Mouse (Mus musculus): ENCODE data around the gene Fgfr1op2. TPM values are rescaled to one million over a fixed set of nuclear protein-coding genes. Genes with fewer than 3 reads are reported as not detected.
A peak's percentile ranks its signal among the peaks of the same experiment; 100 is the strongest.

The Fgfr1op2 gene
- polyA plus RNA-seq (2015; fragmentation: Nextera tagmentation; extraction: Ambion mirVana) = 83.7 and 84.5 TPM in 2 replicates

DNA sequence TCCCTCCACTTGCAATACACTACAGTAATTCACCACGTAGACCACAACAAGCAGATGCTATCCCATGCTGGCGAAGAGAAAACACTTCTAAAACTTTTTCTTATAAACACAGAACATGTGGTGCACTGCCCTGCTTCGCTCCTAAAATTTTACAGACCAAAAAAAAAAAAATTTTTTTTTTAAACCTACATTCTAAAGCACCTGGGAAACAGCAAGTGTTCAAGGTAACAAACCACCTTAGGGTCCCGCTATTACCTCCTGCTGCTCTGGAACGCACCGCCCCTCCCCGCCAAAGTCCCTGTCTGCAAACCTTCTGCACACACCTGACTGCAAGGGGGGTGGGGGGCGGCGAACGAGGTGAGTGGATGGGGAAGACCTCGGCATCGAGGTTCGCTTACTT is at the start of gene Fgfr1op2:
TSS of gene Fgfr1op2 (plus strand) at position 301 of the 400 bp plus-strand sequence.
- no peak for ATAC-seq (ENCODE audit: low read depth)
- H3K4me3 ChIP-seq (ENCODE audit: low read depth, low read length) = peak within 1 kb of the TSS; percentile 96
- no peaks in the 10 kb centered on the region for H3K9me3 ChIP-seq (replicated peaks; ENCODE audit: control insufficient read depth, low read length)
- no peaks in the 10 kb centered on the region; the same call in 1 of the 2 replicates for H3K36me3 ChIP-seq (ENCODE audit: control insufficient read depth, insufficient read depth)
- H3K4me2 ChIP-seq (ENCODE audit: low read depth, low read length) = peak within 1 kb of the TSS; percentile 84
- H3K9ac ChIP-seq (ENCODE audit: low read depth, low read length) = peak within 1 kb of the TSS; percentile 100
- no peaks in the 10 kb centered on the region for H3K27me3 ChIP-seq (ENCODE audit: control insufficient read depth, insufficient read depth, low read depth, low read length)
- 0% methylated on average over 13 of the region's 13 CpGs for WGBS (ENCODE audit: insufficient replicate concordance)
- peak within 1 kb of the TSS; percentile 100 for H3K27ac ChIP-seq (ENCODE audit: low read length)
- H3K4me1 ChIP-seq (ENCODE audit: control insufficient read depth, low read depth, low read length) = peaks cover 17% of the 10 kb centered on the region

DNA sequence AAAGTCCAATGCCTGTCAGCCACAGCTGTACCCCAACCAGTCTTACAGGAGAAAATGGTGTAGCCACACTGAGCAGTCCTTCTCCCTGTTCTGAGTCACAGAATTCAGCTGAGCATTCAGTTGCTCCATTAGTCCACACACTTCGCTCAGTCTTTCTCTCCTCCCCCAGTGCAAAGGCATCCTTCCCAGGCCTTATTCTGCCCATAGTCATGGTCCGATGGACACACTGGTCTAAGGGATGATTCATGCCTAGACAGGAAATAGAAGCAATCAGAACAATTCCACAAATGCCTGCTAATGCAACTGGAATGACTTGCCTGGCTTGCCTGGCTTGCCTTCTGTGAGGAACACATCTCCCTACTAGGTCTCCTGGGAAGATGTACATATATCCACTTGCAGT is 49.5 kb upstream of the Fgfr1op2 start:
- H3K27ac ChIP-seq (ENCODE audit: low read length) = no peak overlapping the region
- H3K4me2 ChIP-seq (ENCODE audit: low read depth, low read length) = no peak overlapping the region
- H3K27me3 ChIP-seq (ENCODE audit: control insufficient read depth, insufficient read depth, low read depth, low read length) = no peaks in the 10 kb centered on the region
- H3K9me3 ChIP-seq (replicated peaks; ENCODE audit: control insufficient read depth, low read length) = no peaks in the 10 kb centered on the region
- no peaks in the 10 kb centered on the region for H3K36me3 ChIP-seq (ENCODE audit: control insufficient read depth, insufficient read depth)
- 59% methylated on average over 2 of the region's 2 CpGs for WGBS (ENCODE audit: insufficient replicate concordance)
- H3K4me3 ChIP-seq (ENCODE audit: low read depth, low read length) = no peak overlapping the region
- ATAC-seq (ENCODE audit: low read depth) = no peak
- H3K9ac ChIP-seq (ENCODE audit: low read depth, low read length) = no peak overlapping the region
- no peaks in the 10 kb centered on the region for H3K4me1 ChIP-seq (ENCODE audit: control insufficient read depth, low read depth, low read length)

DNA sequence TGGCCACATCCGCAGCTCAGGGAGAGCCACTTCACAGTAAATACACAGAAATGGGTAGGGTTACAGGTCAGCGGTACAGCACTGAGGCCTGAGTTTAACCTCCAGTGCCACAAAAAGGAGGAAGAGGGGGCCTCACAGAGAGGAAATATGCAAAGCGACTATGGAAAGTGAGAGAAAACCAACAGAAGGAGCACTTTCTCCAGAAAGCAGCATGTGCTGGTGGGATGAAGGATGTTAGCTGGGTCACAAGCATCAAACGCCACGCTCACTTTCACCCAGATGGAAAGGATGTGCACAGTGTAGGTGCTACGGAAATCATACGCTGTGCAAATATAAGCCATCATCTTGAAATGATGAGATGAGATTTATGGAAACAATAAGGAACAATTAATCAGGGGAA is 46.6 kb upstream of the Fgfr1op2 start:
- ATAC-seq (ENCODE audit: low read depth) = 0 out of 2 replicates have a peak, but pooled peaks have one; percentile 9

DNA sequence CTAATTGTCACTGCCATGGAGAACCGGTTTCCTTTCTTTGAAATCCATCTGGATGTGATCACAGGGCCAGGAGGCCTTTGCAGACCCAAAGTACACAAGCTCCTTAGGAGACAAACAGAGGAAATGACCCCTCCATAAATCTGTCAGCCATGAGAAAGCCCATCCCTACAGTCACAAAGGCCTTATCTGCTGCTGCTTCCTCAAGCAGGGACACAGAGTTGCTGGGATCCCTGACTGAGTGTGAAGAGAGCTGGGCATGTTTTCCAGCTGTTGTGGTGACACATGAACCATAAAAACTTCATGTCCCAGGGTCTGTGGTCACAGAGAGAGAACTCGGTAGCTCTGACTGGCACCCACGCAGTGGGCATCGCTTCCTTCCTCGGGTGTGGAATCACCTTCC is 46.2 kb upstream of the Fgfr1op2 start:
- H3K27me3 ChIP-seq (ENCODE audit: control insufficient read depth, insufficient read depth, low read depth, low read length) = no peaks in the 10 kb centered on the region
- peak; percentile 32; the same call in 1 of the 2 replicates for ATAC-seq (ENCODE audit: low read depth)
- no peaks in the 10 kb centered on the region for H3K9me3 ChIP-seq (replicated peaks; ENCODE audit: control insufficient read depth, low read length)
- no peak overlapping the region for H3K27ac ChIP-seq (ENCODE audit: low read length)
- no peaks in the 10 kb centered on the region for H3K36me3 ChIP-seq (ENCODE audit: control insufficient read depth, insufficient read depth)
- H3K4me2 ChIP-seq (ENCODE audit: low read depth, low read length) = no peak overlapping the region
- H3K4me3 ChIP-seq (ENCODE audit: low read depth, low read length) = no peak overlapping the region
- 38% methylated on average over 5 of the region's 5 CpGs for WGBS (ENCODE audit: insufficient replicate concordance)
- H3K4me1 ChIP-seq (ENCODE audit: control insufficient read depth, low read depth, low read length) = no peaks in the 10 kb centered on the region
- no peak overlapping the region for H3K9ac ChIP-seq (ENCODE audit: low read depth, low read length)

More for the DNA sequence above, 46.6 kb upstream of the Fgfr1op2 start:
- no peaks in the 10 kb centered on the region for H3K27me3 ChIP-seq (ENCODE audit: control insufficient read depth, insufficient read depth, low read depth, low read length)
- H3K9me3 ChIP-seq (replicated peaks; ENCODE audit: control insufficient read depth, low read length) = no peaks in the 10 kb centered on the region
- H3K4me1 ChIP-seq (ENCODE audit: control insufficient read depth, low read depth, low read length) = no peaks in the 10 kb centered on the region
- H3K4me3 ChIP-seq (ENCODE audit: low read depth, low read length) = no peak overlapping the region
- no peak overlapping the region for H3K27ac ChIP-seq (ENCODE audit: low read length)
- H3K9ac ChIP-seq (ENCODE audit: low read depth, low read length) = no peak overlapping the region
- no peaks in the 10 kb centered on the region for H3K36me3 ChIP-seq (ENCODE audit: control insufficient read depth, insufficient read depth)
- 40% methylated on average over 7 of the region's 7 CpGs for WGBS (ENCODE audit: insufficient replicate concordance)
- no peak overlapping the region for H3K4me2 ChIP-seq (ENCODE audit: low read depth, low read length)

DNA sequence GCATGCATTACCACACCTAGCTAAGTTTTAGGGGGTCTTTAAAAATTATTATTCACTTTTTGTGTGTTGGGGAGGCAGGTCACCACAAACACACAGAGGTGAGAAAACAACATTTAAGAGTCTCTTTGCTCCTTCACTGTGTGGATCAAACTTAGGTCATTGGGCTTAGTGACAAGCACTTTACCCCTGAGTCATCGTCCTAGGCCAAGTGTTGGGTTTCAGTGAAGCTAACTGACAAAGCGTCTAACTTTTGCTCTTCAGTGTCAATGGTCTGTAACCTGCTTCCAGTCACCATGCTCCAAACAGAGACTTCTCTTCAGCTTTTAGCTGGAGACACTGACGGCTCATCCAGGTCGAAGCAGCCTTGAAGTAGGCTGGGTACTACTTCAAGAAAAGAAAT is 43.9 kb upstream of the Fgfr1op2 start:
- Histone ChIP-seq H3K4me2 (ENCODE audit: low read depth, low read length) (no peak overlapping the region), H3K36me3 (ENCODE audit: control insufficient read depth, insufficient read depth) (no peaks in the 10 kb centered on the region), H3K4me3 (ENCODE audit: low read depth, low read length) (no peak overlapping the region), H3K4me1 (ENCODE audit: control insufficient read depth, low read depth, low read length) (no peaks in the 10 kb centered on the region), H3K27me3 (ENCODE audit: control insufficient read depth, insufficient read depth, low read depth, low read length) (no peaks in the 10 kb centered on the region), H3K9ac (ENCODE audit: low read depth, low read length) (no peak overlapping the region), H3K27ac (ENCODE audit: low read length) (no peak overlapping the region), H3K9me3 (replicated peaks; ENCODE audit: control insufficient read depth, low read length) (no peaks in the 10 kb centered on the region)
- no peak for ATAC-seq (ENCODE audit: low read depth)
- WGBS (ENCODE audit: insufficient replicate concordance) = 61% methylated on average over 4 of the region's 4 CpGs

DNA sequence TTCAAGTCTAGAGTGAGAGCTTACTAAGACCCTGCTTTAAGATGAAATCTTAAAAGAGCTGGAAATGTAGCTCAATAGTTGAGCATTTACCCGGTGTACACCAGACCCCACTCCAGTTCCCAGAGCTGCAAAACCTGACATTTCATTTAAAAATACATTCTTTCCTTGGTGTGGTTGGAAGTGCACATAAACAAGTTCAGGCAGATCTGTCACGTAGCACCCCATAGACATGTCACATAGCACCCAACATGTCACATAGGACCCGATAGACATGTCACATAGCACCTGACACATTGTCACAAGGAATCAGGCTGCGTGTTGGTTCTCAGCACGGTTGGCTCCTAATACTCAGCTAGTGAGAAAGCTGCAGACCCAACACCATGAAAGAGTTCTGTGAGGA is 41.5 kb upstream of the Fgfr1op2 start:
- Histone ChIP-seq H3K27me3 (ENCODE audit: control insufficient read depth, insufficient read depth, low read depth, low read length) (no peaks in the 10 kb centered on the region), H3K4me1 (ENCODE audit: control insufficient read depth, low read depth, low read length) (no peaks in the 10 kb centered on the region), H3K27ac (ENCODE audit: low read length) (no peak overlapping the region), H3K4me3 (ENCODE audit: low read depth, low read length) (no peak overlapping the region), H3K9ac (ENCODE audit: low read depth, low read length) (no peak overlapping the region), H3K36me3 (ENCODE audit: control insufficient read depth, insufficient read depth) (no peaks in the 10 kb centered on the region), H3K4me2 (ENCODE audit: low read depth, low read length) (no peak overlapping the region), H3K9me3 (replicated peaks; ENCODE audit: control insufficient read depth, low read length) (no peaks in the 10 kb centered on the region)
- WGBS (ENCODE audit: insufficient replicate concordance) = 78% methylated on average over 5 of the region's 5 CpGs
- no peak for ATAC-seq (ENCODE audit: low read depth)

DNA sequence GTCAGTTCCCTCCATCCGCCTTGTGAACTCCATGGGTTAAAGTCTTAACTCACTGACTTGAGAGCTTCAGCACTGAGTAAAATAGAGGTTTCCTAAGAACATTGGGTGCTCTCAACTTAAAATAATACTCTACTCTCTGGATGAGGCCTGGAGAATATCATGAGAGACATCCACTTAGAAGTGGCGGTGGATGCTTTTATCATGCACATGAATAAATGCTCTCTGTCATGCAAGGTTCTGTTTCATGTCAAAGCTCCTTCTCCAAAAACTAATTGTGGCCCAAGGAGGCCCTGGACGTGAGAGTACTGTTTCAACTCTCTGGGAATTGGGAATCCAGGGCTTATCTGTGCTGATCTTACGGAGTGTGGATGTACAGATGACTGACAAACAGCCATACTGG is 39.9 kb upstream of the Fgfr1op2 start:
- H3K9ac ChIP-seq (ENCODE audit: low read depth, low read length) = no peak overlapping the region
- ATAC-seq (ENCODE audit: low read depth) = no peak
- no peak overlapping the region for H3K4me2 ChIP-seq (ENCODE audit: low read depth, low read length)
- 72% methylated on average over 4 of the region's 4 CpGs for WGBS (ENCODE audit: insufficient replicate concordance)
- H3K9me3 ChIP-seq (replicated peaks; ENCODE audit: control insufficient read depth, low read length) = no peaks in the 10 kb centered on the region
- no peaks in the 10 kb centered on the region for H3K4me1 ChIP-seq (ENCODE audit: control insufficient read depth, low read depth, low read length)
- no peak overlapping the region for H3K4me3 ChIP-seq (ENCODE audit: low read depth, low read length)
- no peak overlapping the region for H3K27ac ChIP-seq (ENCODE audit: low read length)
- no peaks in the 10 kb centered on the region for H3K36me3 ChIP-seq (ENCODE audit: control insufficient read depth, insufficient read depth)
- H3K27me3 ChIP-seq (ENCODE audit: control insufficient read depth, insufficient read depth, low read depth, low read length) = no peaks in the 10 kb centered on the region

DNA sequence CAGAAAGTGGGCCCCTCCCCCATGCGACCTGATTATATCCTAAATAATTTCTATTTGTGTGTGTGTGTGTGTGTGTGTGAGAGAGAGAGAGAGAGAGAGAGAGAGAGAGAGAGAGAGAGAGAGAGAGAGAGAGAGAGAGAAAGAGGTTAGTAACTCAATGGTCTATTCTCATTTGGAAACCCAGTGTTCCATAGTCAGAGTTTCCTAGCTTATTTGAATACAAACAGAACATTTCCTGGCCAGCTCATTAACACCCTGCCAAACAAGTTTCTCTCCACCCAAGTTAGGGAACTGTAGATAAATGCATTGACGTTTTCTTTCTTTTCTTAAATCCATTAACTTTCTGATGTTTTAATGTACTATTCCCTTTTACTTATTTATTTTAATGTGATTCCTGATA is 38.9 kb upstream of the Fgfr1op2 start:
- Histone ChIP-seq H3K36me3 (ENCODE audit: control insufficient read depth, insufficient read depth) (no peaks in the 10 kb centered on the region), H3K4me1 (ENCODE audit: control insufficient read depth, low read depth, low read length) (no peaks in the 10 kb centered on the region), H3K4me2 (ENCODE audit: low read depth, low read length) (no peak overlapping the region), H3K4me3 (ENCODE audit: low read depth, low read length) (no peak overlapping the region), H3K9me3 (replicated peaks; ENCODE audit: control insufficient read depth, low read length) (no peaks in the 10 kb centered on the region), H3K27ac (ENCODE audit: low read length) (no peak overlapping the region), H3K9ac (ENCODE audit: low read depth, low read length) (no peak overlapping the region), H3K27me3 (ENCODE audit: control insufficient read depth, insufficient read depth, low read depth, low read length) (no peaks in the 10 kb centered on the region)
- ATAC-seq (ENCODE audit: low read depth) = no peak
- WGBS (ENCODE audit: insufficient replicate concordance) = 38% methylated on average over 2 of the region's 2 CpGs

DNA sequence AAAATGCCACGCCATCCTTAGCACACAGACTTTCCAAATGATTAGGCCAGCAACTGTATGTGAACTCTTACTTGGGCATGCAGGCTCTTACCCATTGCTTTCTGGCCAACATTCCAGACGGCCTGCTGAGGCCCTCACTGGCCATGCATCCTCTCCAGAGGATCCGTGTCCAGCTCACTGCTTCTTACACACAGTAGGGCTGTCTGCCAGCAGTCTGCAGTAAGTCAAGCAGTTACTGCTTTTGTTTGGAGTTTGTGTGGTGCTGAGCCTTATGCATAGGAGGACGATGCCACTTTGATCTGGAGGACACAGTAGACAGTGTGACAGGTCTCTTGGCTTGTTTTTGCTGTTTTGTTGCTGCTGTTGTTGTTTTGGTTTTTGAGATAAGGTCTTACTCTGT is 38.3 kb upstream of the Fgfr1op2 start:
- no peak for ATAC-seq (ENCODE audit: low read depth)
- Histone ChIP-seq H3K36me3 (ENCODE audit: control insufficient read depth, insufficient read depth) (no peaks in the 10 kb centered on the region), H3K9ac (ENCODE audit: low read depth, low read length) (no peak overlapping the region), H3K9me3 (replicated peaks; ENCODE audit: control insufficient read depth, low read length) (no peaks in the 10 kb centered on the region), H3K4me3 (ENCODE audit: low read depth, low read length) (no peak overlapping the region), H3K4me1 (ENCODE audit: control insufficient read depth, low read depth, low read length) (no peaks in the 10 kb centered on the region), H3K27ac (ENCODE audit: low read length) (no peak overlapping the region), H3K4me2 (ENCODE audit: low read depth, low read length) (no peak overlapping the region), H3K27me3 (ENCODE audit: control insufficient read depth, insufficient read depth, low read depth, low read length) (no peaks in the 10 kb centered on the region)
- 49% methylated on average over 4 of the region's 4 CpGs for WGBS (ENCODE audit: insufficient replicate concordance)

All from liver, embryonic 16.5 days (tissue).